Mouse (Mus musculus) ovary, postnatal 10 days (tissue): ENCODE data around the gene Arhgap45.

ENCODE experiments used
- DNase-seq: peaks from one replicate; pipeline ENCODE4 v3.0.0; 2022; ENCODE audit warnings: low spot score

Arhgap45 gene

DNA sequence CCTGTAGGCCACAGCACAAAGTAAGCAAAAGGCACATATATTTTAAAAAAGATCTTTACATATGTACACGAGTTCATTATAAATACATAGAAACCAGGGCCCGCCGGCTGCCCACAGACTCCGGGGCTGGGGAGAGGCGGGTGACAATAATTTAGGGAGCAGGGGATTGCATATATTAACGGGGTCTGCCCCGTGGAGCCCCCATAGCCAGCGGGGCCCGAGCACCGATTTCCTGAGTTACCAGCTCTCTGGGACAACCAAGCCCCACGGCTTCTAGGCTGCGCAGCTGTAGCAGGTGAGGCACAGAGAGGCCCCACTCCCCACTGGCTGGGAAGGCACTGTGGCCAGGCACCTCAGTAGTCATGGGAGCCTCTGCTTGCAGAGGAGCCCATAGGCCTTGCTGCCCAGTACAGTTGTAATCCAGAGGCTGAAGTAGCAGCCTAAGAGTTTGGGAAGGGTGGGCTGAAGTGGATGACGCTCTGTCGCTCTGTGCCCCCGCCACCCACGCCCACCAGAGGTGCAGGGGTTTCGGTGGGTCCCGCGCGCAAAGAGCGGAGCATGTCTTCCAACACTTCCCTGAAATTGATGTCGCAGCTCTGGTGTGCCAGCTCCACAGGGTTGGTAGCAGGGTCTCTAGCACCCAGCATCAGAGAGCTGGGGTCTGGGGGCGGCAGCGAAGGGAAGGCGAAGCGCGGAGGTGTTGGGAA is 40.7 kb downstream of the Arhgap45 start:
- no peak for DNase-seq

DNA sequence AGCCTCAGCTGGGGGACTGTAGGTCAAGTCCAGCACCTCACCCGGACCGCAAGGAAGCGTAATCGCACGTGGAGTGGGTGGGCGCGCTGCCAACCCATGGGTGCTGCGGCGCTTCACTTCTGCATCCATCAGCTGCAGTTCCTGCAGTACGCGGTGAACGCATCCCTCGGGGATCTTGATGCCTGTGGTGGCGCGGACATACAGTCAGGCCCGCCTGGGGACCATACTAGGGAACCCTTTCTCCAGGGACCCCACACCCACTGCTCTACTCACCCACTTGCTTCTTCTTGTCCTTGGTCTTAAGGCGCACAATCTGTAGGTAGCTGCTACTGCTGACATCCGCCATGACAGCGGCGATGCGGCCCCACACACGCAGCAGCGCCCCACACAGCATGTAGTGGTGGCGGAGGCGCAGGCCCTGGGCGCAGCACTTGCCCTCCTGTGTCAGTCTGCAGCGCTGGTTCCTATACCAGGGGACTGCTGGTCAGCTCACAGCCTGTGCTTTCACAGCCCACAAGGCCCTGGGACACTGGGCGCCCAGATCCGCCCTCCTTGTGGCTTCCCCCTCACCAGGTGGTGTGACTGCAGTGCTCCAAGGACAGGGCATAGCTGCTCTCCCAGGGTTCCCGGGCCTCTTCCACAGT is 41.4 kb downstream of the Arhgap45 start:
- no peak for DNase-seq

DNA sequence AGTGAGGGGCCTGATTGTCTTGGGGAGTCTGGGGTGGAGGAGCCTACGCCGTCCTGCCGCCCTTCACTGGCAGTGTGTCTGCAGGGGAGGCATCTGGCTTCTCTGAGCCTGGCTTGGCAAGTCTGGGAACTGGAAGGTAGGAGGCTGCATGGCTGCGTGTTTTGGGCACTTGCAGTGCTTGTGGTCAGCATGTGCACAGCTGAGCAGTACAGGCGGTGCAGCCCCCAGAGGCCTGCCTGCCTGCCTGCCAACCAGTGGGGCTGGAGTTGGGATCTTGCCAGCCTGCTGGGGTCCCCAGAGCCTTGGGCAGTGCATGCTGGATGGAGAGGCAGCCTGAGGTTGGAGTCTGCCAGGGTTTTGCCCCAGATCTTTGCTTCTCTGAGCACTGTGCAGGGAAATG is 46.7 kb downstream of the Arhgap45 start:
- DNase-seq: no peak

DNA sequence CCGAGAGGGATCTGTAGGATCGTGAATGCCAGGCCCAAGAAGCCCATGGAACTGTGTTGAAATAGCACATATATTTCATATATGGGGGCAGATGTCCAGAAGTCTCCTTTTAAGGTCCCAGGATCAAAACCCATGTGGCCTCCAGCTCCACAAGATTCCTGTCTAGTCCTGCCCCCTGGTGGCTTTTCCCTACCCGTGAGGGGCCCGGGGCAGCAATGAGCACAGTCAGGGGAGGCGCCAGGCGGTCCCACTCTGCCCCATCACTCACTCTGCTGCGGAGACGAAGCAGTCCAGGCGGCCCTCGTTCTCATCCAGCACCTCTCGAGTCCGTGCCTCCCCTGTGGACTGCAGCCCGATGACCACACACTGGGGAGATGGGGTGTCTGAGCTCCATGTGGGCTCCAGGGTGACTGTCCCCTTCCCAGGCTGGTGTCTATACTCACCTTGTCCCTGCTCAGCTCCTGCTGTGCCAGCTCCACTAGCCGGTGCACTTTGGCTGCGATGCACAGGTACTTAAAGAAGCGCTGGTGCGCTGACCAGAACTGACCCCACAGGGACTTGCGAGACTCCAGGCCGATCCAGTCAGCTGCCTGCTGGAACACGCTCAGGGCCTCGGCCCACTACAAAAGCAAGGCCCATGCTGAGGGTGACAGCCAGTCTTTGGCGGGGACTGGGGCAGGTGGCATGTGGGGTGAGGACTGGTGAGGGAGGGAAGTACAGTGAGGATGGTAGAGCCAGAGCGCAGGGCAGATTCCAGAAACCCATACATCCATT is 47.6 kb downstream of the Arhgap45 start:
- DNase-seq: no peak

DNA sequence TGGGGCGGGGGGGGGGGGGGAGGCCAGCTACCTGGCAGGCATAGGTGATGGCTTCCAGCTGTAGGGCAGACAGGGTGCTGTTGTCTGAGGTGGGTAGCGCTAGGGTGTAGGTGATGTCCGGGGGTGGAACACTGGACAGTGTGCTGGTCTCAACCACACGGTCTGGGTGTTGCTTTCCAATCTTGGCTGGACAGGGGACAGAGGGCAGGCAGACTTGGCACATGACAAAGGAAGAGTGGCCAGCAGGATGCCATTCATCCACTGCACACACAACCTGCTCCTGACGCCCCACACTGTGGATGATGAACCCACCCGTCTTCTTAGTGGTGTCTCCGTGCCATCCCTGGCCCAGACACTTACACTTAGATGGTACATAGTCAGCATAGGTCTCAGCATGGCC is 52.8 kb downstream of the Arhgap45 start:
- DNase-seq: no peak

DNA sequence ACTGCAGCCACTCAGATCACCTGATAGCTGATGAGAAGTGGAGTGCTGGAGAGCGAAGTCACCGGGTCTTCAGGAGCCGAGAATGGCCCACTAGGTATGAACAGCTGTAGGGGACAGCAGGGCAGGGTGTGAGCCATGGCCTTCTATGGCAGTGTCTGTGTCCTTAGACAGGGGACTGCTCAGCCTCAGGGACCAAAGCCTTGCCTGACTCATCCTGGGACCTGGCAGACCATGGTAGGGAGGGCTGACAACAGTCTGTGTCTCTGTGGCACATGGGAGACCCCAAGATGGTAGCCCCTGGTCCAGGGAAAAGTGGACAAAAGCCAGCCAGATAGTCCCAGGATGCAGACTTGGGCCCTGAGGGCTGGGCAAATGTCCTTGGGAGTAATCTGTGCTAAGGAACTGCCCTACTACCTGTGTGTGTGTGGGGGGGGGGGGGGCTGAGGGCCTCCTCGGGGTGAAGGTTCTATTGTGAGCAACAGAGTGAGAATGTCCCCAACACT is 53.5 kb downstream of the Arhgap45 start:
- DNase-seq: no peak

DNA sequence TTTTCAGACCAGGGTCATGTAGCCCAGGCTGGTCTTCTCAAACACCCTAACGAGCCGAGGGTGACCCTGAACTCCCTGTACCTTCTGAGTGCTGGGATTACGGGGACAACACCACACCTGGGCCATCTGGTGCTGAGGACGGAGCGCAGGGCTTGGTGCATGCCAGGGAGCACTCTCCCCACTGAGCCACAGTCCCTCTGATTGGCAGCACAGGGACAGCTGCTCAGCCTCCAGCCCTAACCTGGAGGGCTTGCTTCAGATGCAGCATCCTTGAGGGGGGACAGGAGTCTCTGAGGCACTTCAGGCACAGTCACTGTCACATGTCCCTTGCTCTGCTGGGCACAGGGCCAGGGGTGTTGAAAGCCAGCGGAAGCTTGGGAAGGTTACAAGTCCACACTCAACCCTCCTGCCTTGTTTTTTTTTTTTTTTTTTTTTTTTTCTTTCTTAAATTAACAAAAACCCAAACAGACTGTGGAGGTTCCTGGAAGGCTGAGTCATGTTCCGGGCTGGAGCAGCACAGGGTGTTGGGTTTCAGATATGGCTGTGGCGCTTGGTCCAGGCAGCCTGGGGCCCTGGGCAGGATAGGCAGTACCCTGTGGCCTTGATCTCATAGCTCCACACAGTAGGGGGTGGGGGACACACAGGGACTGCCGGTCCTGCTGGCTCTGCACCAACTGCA is 54.5 kb downstream of the Arhgap45 start:
- peak; percentile 37 for DNase-seq

DNA sequence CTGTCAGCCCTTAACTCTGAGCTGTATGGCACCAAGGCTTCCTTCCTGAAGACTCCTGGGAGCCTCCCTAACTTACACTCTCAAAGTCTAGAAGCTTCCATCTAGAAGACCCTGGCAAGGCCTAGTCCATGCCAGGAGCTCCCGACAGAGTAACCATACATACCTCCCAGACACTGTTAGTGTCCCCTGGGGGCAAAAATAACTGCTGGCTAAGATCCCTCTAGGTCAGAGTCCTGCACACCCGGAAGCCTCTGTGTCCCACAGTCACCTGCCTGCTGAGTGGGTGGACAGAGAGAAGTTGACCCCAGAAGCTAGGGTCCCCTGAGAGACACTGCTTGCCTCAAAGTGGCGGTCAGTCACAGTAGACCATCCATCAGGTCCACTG is 55.1 kb downstream of the Arhgap45 start:
- DNase-seq: no peak

DNA sequence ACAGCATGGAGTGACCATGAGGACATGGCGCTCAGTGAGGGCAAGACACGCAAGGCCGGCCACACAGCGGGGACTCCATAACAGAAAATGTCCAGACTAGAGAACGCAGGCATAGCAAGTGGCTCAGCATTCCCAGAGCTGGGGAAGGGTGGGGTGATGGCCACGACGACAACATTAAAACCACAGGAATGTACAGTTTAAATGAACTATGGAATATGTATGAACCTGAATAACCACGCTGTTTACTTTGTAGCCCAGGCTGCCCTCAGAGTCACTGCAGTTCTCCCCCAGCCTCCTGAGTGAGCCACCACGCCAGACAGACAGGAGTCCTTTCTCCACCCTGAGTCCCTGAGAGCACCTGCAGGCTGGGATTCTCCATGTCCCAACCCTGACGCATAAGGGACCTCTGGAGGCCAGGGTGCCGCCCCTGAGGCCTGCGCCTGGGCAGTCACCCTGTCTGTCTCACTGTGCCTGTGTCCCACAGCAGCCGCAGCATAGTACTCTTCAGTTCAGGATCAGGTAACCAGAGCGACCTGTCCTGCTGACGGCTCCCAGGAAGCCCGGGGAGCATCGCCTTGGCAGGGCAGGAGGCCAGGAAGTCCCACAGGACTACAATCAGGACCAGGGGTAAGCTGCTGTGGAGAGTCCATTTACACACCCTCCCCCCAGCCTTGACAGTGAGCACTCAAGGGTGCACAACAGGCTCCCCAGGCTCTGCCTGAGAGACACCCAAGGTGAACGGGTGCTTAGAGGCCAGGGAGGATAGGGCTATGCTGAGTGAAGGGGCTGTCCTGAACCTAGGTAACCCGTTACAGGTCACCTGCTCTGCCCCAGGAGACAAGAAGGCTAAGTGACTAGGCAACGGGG is 56.4 kb downstream of the Arhgap45 start:
- DNase-seq: no peak

DNA sequence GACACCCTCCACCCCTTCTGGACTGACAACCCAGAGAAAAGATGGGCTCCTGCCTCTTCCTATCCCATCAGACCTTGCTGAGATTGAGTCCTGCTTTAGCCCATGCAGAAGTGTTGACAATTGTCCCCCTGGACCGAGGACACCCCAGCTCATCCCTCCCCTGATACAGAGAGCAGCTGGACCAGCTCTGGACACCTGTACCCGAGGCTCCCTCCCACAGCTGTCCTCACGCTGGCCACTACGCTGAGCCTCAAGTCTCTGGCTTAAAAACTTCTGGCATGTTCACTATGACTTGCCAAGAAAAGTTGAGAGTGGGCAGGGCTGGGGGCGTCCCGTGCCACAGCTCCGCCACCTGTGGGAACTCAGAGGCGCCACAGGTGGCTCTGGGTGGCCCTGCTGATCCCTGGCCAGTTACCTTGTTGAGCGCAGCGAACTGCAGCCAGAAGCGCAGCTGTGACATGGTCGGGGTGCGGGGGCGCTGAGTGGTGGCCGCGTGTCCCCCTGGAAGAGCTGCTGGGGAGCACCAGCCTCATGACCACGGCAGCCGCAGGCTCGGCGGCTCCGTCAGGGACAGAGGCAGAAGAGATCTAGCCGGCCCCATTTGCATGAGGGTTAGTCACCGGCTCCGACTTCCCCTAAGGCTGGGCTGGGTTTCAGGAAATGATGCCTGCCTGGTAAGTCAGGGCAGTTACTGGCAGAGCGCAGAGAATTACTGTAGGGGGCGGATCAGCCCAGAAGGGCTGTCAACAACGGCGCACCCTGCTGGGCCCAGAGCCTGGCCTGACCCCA is 58.6 kb downstream of the Arhgap45 start:
- DNase-seq: no peak

DNA sequence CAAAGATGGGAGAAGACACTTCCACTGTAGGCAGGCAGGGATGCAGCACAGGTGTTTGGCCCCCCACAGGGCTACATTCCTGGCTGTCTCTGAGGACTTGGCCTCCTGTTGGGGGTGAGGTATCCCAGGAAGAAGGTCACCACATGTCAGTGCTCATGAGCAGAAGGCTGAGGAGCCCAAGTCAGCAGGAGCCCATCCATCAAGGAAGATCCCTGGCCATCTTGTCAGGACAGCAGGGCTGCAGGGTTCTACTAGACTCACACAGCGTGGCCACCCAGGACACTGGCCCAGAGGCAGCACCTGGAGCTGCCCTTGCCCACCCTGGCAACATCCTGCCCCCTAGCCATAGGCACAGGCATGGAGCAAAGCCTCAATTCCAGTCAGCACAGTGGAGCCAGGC is 59.5 kb downstream of the Arhgap45 start:
- DNase-seq: no peak

DNA sequence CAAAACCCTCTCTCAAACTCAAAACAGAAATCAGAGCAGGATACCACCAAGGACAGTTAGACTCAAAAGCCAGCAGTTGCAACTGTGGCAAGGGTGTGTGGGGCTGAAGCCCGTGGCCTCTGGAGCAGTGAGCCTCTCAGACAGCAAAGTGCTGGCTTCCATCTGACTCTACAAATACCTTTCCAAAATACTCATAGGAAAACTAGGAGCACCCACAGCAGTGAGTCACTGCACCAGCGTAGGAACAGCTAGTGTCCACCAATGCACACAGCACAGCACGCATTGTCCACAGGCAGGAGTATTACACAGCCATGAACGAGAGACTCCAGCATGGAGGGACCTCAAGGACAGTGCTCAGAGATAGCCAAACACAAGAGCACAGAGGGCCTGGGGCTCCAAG is 59.9 kb downstream of the Arhgap45 start:
- no peak for DNase-seq

DNA sequence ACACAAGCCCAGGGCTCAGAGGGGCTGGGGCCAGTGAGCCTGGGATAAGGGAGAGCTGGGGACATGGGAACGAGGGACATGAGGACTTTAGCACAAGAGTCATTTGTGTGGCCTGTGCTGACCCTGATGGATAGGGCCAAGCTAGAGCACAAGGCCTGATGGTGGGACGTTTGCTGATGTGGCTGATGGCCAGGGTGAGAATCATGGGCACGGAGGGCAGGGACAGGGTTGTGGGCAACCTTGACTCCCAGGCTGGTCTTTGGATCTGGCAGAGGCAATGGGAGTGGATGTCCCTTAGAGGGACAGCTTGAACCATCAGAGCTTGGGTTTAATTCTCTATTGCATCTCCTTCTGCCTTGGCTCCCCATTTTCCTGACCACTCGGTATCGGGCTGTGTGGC is 60.9 kb downstream of the Arhgap45 start:
- DNase-seq: no peak

DNA sequence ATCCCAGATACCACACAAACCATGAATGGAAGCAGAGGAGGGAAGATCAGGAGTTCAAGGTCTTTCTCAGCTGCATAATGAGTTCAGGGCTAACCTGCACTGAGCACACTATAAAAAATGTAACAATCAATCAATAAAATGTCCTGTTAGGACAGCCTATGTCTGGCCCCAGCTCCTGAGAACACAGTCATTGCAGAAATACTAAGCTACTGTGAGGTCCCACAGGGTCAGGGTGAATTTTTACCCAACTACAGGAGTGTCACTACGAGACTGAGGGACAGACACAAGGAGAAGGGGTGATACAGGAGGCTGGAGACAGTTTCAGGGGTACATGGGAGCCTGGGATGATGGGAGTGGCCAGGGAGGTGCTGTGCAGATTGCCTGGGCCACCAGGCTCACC is 61.9 kb downstream of the Arhgap45 start:
- no peak for DNase-seq

DNA sequence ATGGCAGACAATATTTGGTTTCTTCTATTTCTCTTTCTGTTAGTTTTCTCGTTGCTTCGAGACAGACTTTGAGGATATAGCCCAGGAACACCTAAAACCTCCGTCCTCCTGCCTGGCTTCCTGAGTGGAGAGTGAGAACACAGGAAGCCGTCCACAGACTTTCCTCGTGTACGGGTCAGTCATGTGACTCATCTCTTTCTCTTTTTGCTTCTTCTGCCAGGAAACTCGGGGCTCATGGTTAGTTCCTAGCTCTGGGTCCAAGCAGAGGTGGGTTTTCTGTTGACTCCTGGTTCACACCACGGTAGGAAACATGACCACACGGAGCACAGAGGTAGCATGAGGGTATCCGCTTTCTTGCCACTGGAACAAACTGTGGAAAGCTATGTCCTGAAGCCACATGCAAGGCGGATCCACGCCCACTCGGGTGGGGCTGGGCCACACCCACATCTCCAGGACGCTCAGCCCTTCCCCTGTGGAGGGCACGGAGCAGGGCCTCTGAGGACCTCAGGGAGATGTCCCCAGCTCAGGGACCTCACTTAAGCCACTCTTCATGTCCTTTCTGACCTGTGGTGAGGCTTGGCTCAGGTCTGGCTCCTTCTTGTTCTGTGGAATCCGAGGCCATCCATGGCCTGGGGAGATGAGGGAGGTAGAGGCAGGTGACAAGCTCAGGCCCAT is 64.1 kb downstream of the Arhgap45 start:
- no peak for DNase-seq
